Mouse (Mus musculus) brown adipose tissue, adult 24 weeks (tissue): ENCODE data around the gene Serp1. TPM values are rescaled to one million over a fixed set of nuclear protein-coding genes. Genes with fewer than 3 reads are reported as not detected.

Source experiments
- H3K27ac ChIP-seq: fragments of 200-500 bp; replicated peaks from 2 replicates; pipeline ENCODE4 v1.5.1; 2012; ENCODE audit warnings: low read depth, mild to moderate bottlenecking, low read length
- H3K4me1 ChIP-seq: fragments of 200-500 bp; 2 replicates; pipeline ENCODE4 v1.6.1; 2012; ENCODE audit warnings: low read length, mixed read lengths; ENCODE audit not compliant: control insufficient read depth, insufficient read depth, insufficient read length
- H3K4me3 ChIP-seq: fragments of 200-500 bp; 2 replicates; pipeline ENCODE4 v1.5.1; 2012; ENCODE audit warnings: low read depth, mild to moderate bottlenecking, low read length, moderate library complexity; ENCODE audit not compliant: insufficient read depth
- polyA plus RNA-seq: library from polyadenylated mRNA; stranded (reverse); fragments of >200 nt; gene quantifications from 2 replicates; pipeline ENCODE4 v1.2.4, GENCODE M21; 2012; ENCODE audit not compliant: missing spikeins, insufficient read depth, insufficient read length

Gene Serp1
- 69.9 and 75.3 TPM in 2 replicates for polyA plus RNA-seq

- peak within 1 kb of the TSS; percentile 79 for H3K27ac ChIP-seq
- no peaks in the 10 kb centered on the region for H3K4me1 ChIP-seq
- H3K4me3 ChIP-seq: peak within 1 kb of the TSS; percentile 80
Observed at GRCm38 (mm10) chr3:58525652-58526407, at the start of gene Serp1, which contains the start of gene Eif2a. Gene Serp1, minus strand, starts transcription at chr3:58525892. Gene Eif2a, plus strand, starts transcription at chr3:58525821.

- no peaks in the 10 kb centered on the region for H3K4me1 ChIP-seq
- no peak overlapping the region for H3K4me3 ChIP-seq
- no peak overlapping the region for H3K27ac ChIP-seq
Observed at GRCm38 (mm10) chr3:58570821-58571220, 45.1 kb upstream of the Serp1 start.

GRCm38 (mm10) chr3:58561437-58561836, 35.7 kb upstream of the Serp1 start:
- H3K27ac ChIP-seq: no peak overlapping the region
- H3K4me1 ChIP-seq: no peaks in the 10 kb centered on the region
- no peak overlapping the region for H3K4me3 ChIP-seq

- H3K27ac ChIP-seq: no peak overlapping the region
- H3K4me3 ChIP-seq: no peak overlapping the region
- H3K4me1 ChIP-seq: no peaks in the 10 kb centered on the region
Observed at GRCm38 (mm10) chr3:58559887-58560286, 34.2 kb upstream of the Serp1 start.

- Histone ChIP-seq H3K27ac (no peak overlapping the region), H3K4me1 (no peaks in the 10 kb centered on the region), H3K4me3 (no peak overlapping the region)
Observed at GRCm38 (mm10) chr3:58556649-58557048, 31.0 kb upstream of the Serp1 start.

- H3K4me3 ChIP-seq: no peak overlapping the region
- H3K27ac ChIP-seq: no peak overlapping the region
- no peaks in the 10 kb centered on the region for H3K4me1 ChIP-seq
Observed at GRCm38 (mm10) chr3:58552001-58552811, 26.5 kb upstream of the Serp1 start.

- Histone ChIP-seq H3K4me3 (no peak overlapping the region), H3K27ac (no peak overlapping the region), H3K4me1 (no peaks in the 10 kb centered on the region)
Observed at GRCm38 (mm10) chr3:58536573-58536972, 10.9 kb upstream of the Serp1 start.

GRCm38 (mm10) chr3:58526408-58526737, 681 bp upstream of the Serp1 start:
- H3K27ac ChIP-seq: no peak overlapping the region; the same call in 1 of the 2 replicates
- H3K4me1 ChIP-seq: no peaks in the 10 kb centered on the region
- H3K4me3 ChIP-seq: peak overlapping the region; percentile 75

- H3K27ac ChIP-seq: peak overlapping the region; percentile 79
- peak overlapping the region; percentile 80 for H3K4me3 ChIP-seq
- no peaks in the 10 kb centered on the region for H3K4me1 ChIP-seq
Observed at GRCm38 (mm10) chr3:58525166-58525565, 526 bp downstream of the Serp1 start.

GRCm38 (mm10) chr3:58524246-58524645, 1.4 kb downstream of the Serp1 start:
- Histone ChIP-seq H3K27ac (no peak overlapping the region), H3K4me3 (peak overlapping the region; percentile 41), H3K4me1 (no peaks in the 10 kb centered on the region)

GRCm38 (mm10) chr3:58523386-58523785, 2.3 kb downstream of the Serp1 start:
- Histone ChIP-seq H3K27ac (no peak overlapping the region), H3K4me1 (no peaks in the 10 kb centered on the region), H3K4me3 (no peak overlapping the region)

- H3K4me1 ChIP-seq: no peaks in the 10 kb centered on the region
Observed at GRCm38 (mm10) chr3:58521361-58521760, 4.3 kb downstream of the Serp1 start.

GRCm38 (mm10) chr3:58520286-58520685, 5.4 kb downstream of the Serp1 start:
- Histone ChIP-seq H3K27ac (no peak overlapping the region), H3K4me3 (no peak overlapping the region), H3K4me1 (no peaks in the 10 kb centered on the region)

More at GRCm38 (mm10) chr3:58521361-58521760, 4.3 kb downstream of the Serp1 start:
- Histone ChIP-seq H3K4me3 (no peak overlapping the region), H3K27ac (no peak overlapping the region)

- H3K4me3 ChIP-seq: no peak overlapping the region
- no peak overlapping the region for H3K27ac ChIP-seq
- no peaks in the 10 kb centered on the region for H3K4me1 ChIP-seq
Observed at GRCm38 (mm10) chr3:58519536-58519935, 6.2 kb downstream of the Serp1 start.

- no peak overlapping the region for H3K4me3 ChIP-seq
- H3K27ac ChIP-seq: no peak overlapping the region
- no peaks in the 10 kb centered on the region for H3K4me1 ChIP-seq
Observed at GRCm38 (mm10) chr3:58518962-58519361, 6.7 kb downstream of the Serp1 start.
